Mouse (Mus musculus) T-helper 17 cell (primary cell): ENCODE measurements around the gene Myh6.
"Not testable (repeated sequence)": the region's sequence is repeated elsewhere in the genome, so short reads cannot be mapped to it uniquely, and the experiment has no call there.

Experiments
- in situ Hi-C, 2 experiments: fragments of 300-600 bp; cut with MboI, MseI; formaldehyde crosslinking; loops; 1 replicate in 1 of 2; 2 replicates in 1 of 2; pipeline ENCODE4 v1.15.1; 2025; ENCODE audit warnings: high pct_unique_total_duplicates in 2 of 2

The Myh6 gene

DNA sequence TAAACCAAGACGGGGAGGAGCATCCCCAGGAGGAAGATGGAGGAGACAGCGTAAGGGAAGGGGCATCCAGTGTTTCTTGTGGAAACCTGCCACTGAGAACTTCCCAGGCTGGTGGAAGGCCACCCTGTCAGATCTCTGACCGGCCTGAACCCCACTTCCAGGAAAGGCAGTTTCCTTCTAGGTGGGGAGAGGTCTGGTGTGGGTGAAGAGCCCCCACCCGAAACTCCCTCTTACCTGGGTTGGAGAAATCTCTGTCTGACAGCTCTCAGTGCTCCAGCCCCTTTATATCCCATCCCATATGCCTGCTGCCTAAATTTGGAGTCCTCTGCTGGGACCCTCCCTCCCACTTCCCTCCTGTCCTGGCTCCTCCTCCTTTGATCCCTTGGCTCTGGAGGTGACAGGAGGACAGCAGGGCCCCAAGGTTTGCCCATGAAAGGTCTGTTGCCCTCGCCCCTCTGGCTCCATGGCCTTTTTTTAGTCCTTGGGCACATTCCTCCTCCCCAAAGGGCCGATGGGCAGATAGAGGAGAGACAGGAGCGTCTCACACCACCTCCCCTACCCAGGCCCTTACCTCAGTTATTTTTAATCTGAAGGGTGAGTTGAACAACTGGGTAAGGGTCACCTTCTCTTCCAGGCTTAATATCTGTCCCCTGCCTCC, at the start of gene Myh6:
Gene Myh6, minus strand, starts transcription at position 608 of the 658 bp plus-strand sequence.
- in situ Hi-C loops, result no loop called here

DNA sequence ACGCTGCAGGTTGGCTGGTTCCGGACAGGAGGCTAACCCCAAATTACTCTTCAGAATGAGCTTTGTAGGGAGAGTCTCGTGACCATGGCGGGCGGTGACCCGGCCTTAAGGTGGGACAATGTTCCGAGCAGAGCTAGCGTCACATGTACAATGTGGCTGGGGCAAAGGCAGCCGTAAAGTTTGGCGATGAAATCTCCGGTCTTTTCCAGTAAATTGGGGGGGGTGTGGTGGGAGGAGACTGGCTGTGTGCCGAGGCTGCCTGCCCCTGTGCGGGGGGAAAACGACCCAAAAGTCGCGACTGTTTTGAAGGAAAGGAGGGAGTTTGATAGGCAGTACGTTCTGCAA, 49.0 kb upstream of the Myh6 start:
- in situ Hi-C loops, result no loop called here

DNA sequence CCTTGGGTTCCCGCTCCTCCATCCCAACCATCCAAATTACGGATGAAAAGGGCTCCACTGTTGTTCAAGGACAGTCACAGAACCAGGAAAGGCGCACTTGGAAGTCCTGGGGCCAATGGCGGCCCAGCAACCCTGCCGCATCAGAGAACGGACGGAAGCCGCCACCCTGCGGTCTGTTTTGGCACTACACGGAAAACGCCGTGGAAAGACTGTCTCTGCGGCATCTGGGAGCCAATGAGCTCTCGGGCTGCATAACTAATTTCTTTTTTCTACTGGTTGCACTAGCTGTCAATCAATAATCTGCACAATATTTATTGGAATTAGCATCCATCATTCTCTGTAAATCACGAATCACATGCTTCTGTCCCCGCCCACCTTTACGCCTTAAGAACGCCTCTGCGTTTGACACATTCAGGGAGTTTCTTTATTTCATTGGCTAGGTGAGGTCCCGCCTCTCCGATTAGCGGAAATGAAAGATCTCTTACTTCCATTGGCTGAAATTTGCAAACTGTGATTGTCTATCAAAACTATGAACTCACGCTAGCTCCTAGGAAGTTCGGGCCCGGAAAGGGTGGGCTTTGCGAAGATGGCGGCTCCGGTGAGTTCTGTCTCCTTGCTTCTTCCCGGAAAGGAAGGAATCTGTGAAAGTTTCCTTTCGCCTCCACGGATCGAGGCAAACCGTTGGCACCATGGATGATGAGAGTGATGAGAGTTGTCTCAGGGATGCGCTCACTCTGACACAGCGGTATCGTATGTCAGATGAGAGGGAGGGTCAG, 48.5 kb upstream of the Myh6 start, which contains the start of gene Ngdn:
Gene Ngdn, plus strand, starts transcription at position 464 of the 776 bp plus-strand sequence.
- in situ Hi-C loops, result no loop called here

DNA sequence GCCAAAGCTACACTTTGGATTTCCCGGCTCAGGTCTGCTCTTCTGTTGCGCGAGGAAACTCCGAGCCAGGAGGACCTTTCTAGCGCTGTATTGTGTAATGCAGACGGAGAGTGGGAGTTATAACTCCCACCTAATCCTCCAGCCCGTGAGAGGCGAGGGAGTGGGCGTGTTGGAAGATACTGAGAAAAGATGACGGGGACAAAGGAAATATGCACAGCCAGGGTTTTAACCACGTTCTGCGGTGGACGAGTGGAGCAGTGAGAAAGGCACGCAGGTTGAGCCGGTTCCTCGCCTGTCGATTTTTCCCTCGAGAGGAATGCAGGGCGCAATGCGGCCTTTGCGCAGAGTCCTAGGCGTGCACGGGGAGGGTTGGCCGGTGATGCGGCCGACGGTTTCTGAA, 47.9 kb upstream of the Myh6 start:
- in situ Hi-C loops, result no loop called here

DNA sequence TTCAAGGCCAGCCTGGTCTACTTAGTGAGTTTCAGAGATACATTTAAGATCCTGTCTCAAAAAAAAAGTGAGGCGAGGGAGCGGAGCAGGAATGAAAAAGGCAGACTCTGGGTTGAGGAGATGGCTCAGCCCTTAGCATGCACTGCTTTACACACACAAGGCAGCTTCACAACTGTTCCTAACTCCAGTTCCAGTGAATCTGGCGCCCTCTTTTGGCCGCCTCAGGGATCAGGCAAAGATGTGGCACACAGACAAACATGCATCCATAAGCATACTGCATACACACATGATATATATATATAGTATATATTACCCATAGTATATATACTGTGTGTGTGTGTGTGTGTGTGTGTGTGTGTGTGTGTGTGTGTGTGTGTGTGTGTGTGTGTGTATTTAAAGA, 44.4 kb upstream of the Myh6 start:
- in situ Hi-C loops, result no loop called here

DNA sequence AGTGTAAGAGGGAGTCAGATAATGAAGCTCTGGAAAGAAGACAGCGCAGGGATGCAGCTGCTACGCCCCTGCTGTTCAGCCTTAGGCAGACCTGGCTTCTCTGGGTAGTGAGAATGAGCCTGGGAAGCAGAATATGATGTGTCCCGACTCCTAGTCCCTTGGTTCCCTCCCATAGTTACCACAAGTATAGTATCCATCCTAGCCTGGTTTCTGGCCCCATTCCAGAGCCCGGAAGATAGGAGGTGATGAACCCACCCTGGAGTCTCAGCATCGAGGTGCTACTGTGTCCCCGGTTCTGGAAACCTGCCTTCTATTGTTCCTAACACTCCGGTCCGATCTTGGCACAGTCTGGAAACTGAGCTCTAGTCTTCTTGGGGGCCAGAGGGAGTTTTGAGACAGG, 41.7 kb upstream of the Myh6 start:
- in situ Hi-C loops, result no loop called here

DNA sequence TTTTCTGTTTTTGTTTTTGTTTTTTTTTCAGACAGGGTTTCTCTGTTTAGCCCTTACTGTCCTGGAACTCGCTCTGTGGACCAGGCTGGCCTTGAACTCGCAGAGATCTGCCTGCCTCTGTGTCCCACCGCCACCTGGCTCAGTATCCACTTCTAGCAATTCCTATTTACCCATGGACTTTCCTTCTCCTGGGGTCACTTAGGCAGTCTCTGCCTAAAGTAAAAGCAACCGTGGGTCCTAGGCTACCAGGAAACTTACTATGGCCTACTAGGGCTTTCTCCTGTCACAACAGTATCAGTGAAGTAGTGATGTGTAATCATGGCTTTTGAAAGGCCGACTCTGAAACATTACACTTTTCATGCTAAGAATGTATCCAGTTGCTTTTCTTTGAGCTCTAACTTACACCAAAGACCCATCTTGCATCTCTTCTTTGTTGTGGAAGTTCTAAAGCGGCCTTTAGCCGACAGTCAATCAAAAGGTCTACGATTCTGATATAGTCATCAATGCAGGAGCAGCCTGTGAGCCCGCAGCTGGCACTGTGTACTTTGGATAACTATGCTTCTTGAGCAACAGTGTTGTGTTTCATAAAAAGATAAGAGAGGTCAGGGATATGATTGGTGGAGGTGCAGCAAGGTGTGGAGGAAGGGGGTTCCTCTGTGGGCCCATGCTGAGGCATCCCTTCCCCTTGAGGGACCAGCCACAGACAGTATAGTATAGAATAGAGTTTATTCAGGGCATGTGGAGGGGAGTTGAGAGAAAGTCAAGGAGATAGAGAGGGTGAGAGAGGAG, 40.6 kb upstream of the Myh6 start:
- in situ Hi-C loops, result no loop called here

DNA sequence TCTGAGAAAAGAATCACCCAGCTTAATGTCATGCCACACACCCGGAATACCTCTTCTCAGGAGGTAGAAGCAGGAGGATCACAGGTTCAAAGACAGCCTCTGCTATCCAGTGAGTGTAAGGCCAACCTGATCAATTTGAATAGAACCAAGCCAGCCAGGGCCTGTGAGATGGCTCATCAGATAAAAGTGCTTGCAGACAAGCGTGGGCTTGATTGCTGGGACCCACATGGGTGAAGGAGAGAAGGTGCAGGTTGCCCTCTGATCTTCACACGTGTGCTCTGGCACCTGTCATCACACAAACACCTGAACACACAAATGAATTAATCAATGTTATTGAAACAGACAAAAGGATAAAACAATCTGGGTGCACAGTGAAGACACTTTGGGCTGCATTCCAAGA, 39.8 kb upstream of the Myh6 start:
- in situ Hi-C loops, result no loop called here

DNA sequence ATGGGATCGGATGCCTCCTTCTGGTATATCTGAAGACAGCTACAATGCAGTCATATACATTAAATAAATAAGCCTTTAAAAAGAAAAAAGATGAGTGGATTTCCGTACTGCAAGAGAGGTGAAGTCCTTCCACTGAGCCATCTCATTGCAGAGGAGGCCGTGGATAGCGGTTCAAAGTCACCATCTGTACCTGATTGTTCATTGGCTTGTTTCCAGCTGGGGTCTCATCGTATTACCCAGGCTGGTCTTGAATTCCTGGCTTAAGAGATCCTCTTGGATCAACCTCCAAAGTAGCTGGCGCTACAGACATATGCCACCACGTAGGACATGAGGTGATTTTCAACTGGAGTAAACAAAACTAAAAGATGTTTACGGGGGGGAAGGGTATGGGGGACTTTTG, 39.2 kb upstream of the Myh6 start:
- in situ Hi-C loops, result no loop called here

DNA sequence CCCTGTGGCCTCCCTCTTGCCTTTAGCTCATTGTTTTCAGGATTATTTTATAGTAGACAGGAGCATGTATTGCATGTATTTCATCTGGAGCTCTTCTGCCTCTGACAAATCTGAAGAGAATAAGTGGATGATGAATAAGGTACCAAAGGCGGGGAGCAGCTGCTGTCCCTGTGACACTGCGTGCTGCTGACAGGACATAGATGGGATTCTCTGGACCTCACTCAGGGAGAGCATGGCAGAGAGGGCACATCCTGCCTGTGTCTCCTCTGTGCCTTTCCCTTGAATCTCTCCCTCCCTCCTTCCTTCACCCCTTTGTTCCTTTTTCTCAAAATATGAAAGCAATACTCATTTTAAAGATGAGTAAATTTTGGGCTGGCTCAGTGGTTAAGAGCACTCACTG, 38.8 kb upstream of the Myh6 start:
- in situ Hi-C loops, result no loop called here

DNA sequence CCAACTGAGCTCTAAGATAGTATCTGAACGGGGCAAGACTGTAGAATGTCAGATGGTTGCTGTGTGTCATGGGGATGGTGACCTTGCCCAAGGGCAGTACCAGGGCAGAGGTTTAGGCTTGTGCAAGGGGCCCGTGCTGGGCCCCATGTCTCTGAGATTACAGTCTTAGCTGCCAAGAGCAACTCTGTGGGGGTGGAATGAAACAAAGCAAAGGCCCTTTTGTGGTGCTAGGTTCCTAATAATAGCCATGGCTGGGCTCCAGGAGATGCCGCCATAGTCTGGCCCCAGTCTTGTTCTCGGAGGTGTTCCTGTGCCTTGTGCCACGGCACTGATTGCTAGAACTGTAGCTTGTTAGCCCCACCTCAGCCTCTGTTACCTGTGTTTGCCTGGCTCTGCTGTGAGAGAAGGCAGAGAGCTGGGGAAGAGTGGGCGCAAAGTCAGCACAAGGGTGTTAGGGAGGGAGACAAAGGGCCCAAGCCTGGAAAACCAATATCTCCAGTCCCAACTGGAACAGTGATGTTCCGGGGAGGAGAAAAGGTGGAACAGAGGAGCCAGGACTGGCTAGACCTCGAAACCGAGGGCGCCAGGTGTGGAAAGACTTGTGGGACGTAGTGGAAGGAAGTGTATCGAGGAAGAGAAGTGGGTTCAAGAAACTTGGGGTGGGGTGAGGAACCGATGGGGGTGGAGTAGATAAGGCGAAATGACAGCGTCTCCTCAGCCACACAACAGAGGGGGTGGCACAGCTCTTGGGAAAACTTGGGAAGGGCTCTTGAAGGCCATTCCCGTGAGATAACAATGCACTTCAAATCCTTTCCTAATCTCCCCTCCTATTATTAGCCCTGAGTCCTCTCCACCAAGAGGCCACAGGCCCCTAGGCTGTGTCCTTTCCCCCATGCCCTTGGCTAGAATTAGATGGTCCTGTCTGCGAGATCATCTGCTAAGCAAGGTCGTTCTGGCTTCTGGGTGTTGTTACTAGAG, 37.4 kb upstream of the Myh6 start:
- in situ Hi-C loops, result no loop called here

DNA sequence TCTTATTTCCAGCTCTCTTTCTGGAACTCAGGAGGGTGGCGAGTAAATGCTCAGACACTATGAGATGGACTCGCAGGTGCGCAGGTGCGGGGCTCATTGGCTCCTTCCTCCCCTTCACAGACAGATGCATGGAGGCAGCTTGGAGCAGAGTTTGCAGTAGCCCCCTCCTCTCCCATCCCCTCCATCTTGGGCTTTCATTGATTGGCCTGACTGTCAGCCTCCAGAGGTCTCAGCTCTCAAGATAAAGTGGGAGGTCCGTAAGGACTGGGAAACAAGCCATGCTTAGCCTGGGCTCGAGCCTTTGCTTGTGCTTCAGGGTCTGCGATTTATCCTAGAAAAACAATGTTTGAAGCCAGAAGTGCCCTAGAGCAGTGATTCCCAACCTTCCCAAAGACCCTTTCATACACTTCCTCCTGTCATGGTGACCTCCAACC, 36.0 kb upstream of the Myh6 start:
- in situ Hi-C loops, result no loop called here

DNA sequence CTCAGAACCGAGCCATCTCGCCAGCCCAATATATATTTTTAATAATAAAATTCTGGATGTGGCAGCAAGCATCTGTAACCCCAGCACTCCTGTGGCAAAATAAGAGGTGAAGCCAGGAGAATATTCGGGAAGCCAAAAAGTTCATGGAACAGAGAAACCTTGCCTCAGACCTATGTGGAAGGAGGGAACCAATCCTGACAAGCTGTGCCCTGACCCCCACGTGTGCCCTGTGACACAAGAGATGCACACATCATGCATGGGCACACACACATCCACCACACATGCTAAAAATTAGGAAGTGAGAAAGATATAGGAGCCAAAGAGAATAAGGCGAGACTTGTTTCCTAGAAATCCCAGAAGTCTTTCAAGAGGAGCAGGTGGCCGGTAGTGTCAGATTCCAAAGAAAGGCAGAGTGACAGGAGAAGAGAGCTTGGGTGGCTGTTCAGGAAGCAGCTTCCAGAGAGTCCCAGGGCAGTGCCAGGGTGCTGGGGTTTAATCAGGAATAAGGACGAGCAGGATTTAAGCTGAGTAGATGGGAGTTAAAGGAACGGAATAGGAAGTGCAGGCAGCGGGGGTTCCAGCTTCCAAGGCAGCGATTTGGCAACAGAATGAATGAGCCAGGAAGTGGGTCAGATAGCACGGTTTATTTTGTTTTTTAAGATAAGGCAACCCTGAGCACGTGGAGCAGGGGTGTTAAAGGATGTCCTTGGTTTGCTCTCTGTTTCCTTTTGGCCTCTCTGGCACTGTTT, 35.4 kb upstream of the Myh6 start:
- in situ Hi-C loops, result no loop called here

DNA sequence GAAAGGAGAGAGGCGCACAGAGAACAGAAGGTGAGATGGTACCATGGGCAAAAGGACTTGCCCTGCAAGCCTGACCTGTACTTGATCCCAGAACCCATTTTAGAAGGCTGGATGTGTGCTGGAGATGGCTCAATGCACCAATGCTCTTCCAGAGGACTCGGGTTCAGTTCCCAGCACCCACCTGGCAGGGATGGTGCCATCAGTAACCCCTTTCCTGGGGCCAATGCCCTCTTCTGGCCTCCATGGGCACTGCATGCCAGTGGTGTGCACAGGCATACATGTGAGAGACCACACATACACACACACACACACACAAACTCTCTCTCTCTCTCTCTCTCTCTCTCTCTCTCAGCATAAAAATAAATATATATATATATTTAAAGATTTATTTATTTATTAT, 34.7 kb upstream of the Myh6 start:
- in situ Hi-C loops, result no loop called here

DNA sequence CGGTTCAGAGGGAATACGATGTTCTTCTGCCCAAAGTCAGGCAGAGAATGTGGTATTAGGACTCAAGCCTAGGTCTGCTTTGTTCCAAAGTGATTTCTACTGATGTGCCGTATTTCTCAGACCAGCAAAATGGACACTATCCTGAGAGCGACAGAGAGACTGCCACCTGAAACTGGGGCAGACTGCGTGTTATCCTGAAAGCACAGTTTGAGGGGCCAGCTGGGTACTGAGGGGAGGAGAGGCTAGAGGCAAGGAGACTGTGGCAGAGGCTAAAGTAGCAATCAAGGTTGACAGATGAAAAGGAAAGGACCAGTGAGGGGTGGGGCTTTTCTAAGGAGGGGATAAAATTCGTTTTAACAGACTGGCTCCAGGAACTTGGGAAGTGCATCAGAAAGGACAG, 34.1 kb upstream of the Myh6 start:
- in situ Hi-C loops, result no loop called here

DNA sequence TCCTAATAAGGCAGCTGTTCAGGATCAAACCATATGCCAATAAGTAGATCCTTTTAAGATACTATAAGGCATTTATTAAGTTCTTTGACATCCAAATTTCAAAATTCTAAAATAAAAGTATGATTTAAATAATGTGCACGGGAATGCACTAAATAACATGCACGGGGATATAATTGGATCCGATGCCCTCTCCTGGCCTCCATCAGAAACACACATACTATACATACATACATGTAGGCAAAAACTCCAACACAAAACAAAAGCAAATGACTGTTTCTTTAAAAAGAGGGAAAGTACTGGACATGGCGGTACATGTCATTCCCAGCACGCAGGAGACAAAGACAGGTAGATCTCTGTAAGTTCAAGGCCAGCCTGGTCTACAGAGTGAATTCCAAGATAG, 33.1 kb upstream of the Myh6 start:
- in situ Hi-C loops, result not testable (repeated sequence)

DNA sequence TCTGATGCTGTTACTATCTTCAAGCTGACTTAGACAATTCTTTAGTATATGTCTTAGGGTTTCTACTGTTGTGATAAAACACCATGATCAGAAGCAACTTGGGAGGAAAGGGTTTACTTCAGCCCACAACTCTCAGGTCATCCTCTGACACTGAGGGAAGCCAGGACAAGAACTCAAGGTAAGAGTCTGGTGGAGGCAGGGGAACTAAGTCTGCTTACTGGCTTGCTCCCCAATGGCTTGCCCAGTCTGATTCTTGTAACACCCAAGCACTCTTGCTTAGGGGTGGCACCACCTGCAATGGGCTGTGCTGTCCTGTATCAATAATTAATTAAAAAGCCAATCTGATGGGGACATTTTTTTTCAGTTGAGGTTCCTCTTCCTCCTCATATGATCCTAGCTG, 32.0 kb upstream of the Myh6 start:
- in situ Hi-C loops, result no loop called here

DNA sequence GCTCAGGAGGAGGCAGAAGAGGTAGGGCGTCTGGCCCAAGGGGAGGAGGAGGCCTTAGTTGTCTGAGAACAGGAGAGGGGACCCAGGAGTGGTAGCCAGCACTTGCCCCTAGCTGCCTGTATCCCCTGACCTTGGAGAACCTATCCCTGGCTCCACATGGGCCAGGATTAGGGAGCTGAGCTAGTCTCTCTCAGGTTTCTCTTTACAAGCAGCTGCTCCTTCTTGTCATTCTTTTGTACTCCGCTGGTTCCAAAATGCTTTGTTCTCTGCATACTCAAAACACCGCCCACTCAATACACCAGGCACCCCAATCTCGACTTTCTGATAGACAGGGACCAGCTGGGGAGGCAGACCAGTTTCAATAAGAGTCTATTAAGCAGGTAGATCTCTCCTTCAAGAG, 30.6 kb upstream of the Myh6 start:
- in situ Hi-C loops, result no loop called here

DNA sequence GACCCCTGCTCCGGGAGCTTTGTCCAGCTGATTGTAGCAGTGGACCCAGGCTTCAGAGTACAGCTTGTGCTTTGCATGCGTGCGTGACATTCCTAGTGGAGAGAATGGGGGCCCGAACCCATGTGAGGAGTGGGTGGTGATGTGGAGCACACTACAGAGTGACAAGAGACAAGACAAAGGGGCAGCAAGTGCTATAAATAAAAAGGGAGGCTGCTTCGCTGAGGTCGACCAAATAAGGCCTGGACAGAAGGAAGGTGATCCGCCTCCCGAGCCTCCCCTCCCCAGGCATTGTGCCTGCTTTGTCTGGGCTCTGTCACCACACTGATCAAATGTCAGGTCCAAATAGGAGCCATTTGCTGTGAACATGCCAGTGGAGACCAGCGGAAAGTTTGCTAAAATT, 30.1 kb upstream of the Myh6 start:
- in situ Hi-C loops, result no loop called here

DNA sequence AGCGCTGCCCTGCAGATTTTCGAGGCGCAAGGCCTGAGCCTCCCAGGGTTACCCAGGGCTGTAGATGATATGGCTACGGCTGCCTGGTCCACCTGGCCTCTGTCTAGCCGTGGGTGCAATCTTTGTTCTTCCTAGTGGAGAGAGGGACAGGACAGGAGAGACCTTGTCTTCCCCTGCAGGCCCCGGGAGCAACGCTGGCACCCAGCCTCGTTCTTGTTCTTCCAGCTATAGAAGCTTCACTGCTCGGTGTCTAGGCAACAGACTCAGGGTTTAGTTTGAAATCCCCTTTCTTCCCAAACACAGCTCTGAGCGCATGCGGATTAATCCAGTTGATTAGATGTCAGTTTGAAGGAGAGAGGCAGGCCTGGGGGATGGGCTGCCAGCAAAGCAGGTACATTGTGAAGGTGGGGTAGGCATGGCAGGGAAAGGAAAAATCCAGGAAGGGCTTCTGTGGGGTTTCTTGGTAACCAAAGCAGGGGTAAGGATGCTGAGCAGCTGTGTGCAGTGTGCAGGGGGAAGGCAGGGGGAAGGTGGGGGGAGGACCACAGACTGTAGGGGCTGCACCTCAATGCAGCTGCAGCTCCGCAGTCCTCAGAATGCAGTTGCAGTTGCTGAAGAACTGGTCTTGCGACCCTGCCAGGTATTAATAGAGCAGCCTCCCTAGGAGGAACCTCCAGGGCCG, 28.9 kb upstream of the Myh6 start:
- in situ Hi-C loops, result no loop called here
